Mouse (Mus musculus) C2C12 (cell line): ENCODE results near the gene Lcor. TPM values are rescaled to one million over a fixed set of nuclear protein-coding genes. Genes with fewer than 3 reads are reported as not detected.

Experiments
- H3K27me3 ChIP-seq: one replicate; pipeline ENCODE4 v1.6.1; 2011; ENCODE audit not compliant: control insufficient read depth, insufficient read depth, insufficient read length
- H3K36me3 ChIP-seq: one replicate; pipeline ENCODE4 v1.6.1; 2011; ENCODE audit not compliant: control insufficient read depth, insufficient read depth
- H3K4me3 ChIP-seq: one replicate; pipeline ENCODE4 v1.5.1; 2011; ENCODE audit warnings: mild to moderate bottlenecking, control low read depth; ENCODE audit not compliant: poor library complexity, insufficient read depth, severe bottlenecking
- H3K79me2 ChIP-seq: one replicate; pipeline ENCODE4 v1.6.1; 2011; ENCODE audit not compliant: control insufficient read depth, insufficient read depth
- H3K79me3 ChIP-seq: one replicate; pipeline ENCODE4 v1.6.1; 2011; ENCODE audit warnings: low read depth, control low read depth
- H3ac ChIP-seq: one replicate; pipeline ENCODE3; 2011; ENCODE audit warnings: low read depth; ENCODE audit not compliant: control insufficient read depth, insufficient read length
- CEBPB ChIP-seq: IDR thresholded peaks from one replicate; pipeline ENCODE4 v1.6.1; 2011; ENCODE audit warnings: low read depth, mild to moderate bottlenecking, control low read depth, moderate library complexity
- CTCF ChIP-seq: IDR thresholded peaks from one replicate; pipeline ENCODE4 v1.5.1; 2011; ENCODE audit not compliant: control insufficient read depth, insufficient read depth, insufficient read length
- FOSL1 ChIP-seq: IDR thresholded peaks from one replicate; pipeline ENCODE4 v1.8.0; 2011; ENCODE audit warnings: mild to moderate bottlenecking, low read length; ENCODE audit not compliant: poor library complexity, insufficient read depth, severe bottlenecking
- MAX ChIP-seq: IDR thresholded peaks from one replicate; pipeline ENCODE4 v1.6.1; 2011; ENCODE audit warnings: mild to moderate bottlenecking, control low read depth
- MYOD1 ChIP-seq: IDR thresholded peaks from one replicate; pipeline ENCODE4 v1.6.1; 2011; ENCODE audit warnings: low read depth; ENCODE audit not compliant: control insufficient read depth, insufficient read length
- MYOG ChIP-seq: IDR thresholded peaks from one replicate; pipeline ENCODE4 v1.6.1; 2011; ENCODE audit not compliant: control insufficient read depth, insufficient read length; ENCODE audit errors: extremely low read depth
- USF1 ChIP-seq: IDR thresholded peaks from one replicate; pipeline ENCODE4 v1.6.1; 2011; ENCODE audit warnings: low read depth, mild to moderate bottlenecking, control low read depth, moderate library complexity
- polyA plus RNA-seq: library from polyadenylated mRNA; unstranded; fragments of >200 nt; fragmentation: generic; extraction: Trizol; gene quantifications from one replicate; pipeline ENCODE4 v1.2.1, GENCODE M21; 2012; ENCODE audit warnings: missing spikeins

Gene Lcor
- polyA plus RNA-seq, 1 experiment: 1.2 TPM

- H3K4me3 ChIP-seq: no peak overlapping the region
- peaks cover 2% of the 10 kb centered on the region for H3K36me3 ChIP-seq
- no peak overlapping the region for H3ac ChIP-seq
- TF ChIP-seq MYOG (no peak), USF1 (no peak), MYOD1 (peak; percentile 49), MAX (no peak), CEBPB (no peak), FOSL1 (peak; percentile 81), CTCF (no peak)
- H3K27me3 ChIP-seq: no peaks in the 10 kb centered on the region
- peaks cover 92% of the 10 kb centered on the region for H3K79me2 ChIP-seq
- peaks cover 79% of the 10 kb centered on the region for H3K79me3 ChIP-seq
Measured at GRCm38 (mm10) chr19:41495382-41496032, 13.1 kb downstream of the Lcor start.

- Histone ChIP-seq H3K27me3 (no peaks in the 10 kb centered on the region), H3K36me3 (peaks cover 6% of the 10 kb centered on the region), H3K4me3 (no peak overlapping the region), H3K79me2 (peaks cover 92% of the 10 kb centered on the region), H3K79me3 (peaks cover 79% of the 10 kb centered on the region), H3ac (no peak overlapping the region)
- no peak for TF ChIP-seq MYOD1
- no peak for TF ChIP-seq CTCF
Measured at GRCm38 (mm10) chr19:41496058-41496457, 13.6 kb downstream of the Lcor start.

DNA sequence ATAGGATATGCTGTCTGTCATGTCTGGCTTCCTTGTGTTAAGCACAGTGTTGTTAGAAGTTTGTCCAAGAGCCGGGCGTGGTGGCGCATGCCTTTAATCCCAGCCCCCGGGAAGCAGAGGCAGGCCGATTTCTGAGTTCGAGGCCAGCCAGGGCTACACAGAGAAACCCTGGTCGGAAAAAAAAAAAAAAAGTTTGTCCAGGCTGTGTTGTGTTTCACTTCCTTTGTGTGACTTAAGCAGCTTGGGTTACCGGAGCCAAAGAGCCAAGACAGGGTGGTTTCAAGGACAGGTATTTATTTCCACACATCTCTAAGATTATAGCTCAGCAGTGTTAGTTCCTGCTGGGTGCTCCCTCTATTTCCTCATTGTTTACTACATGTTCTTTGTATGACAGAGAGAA is 25.4 kb downstream of the Lcor start:
- Histone ChIP-seq H3K36me3 (no peaks in the 10 kb centered on the region), H3K27me3 (no peaks in the 10 kb centered on the region), H3K4me3 (no peak overlapping the region), H3K79me3 (peaks cover 79% of the 10 kb centered on the region), H3K79me2 (peaks cover 98% of the 10 kb centered on the region), H3ac (no peak overlapping the region)
- no peak for TF ChIP-seq CEBPB
- TF ChIP-seq FOSL1: no peak
- no peak for TF ChIP-seq MYOD1
- TF ChIP-seq MAX: no peak
- TF ChIP-seq MYOG: no peak
- TF ChIP-seq CTCF: no peak
- TF ChIP-seq USF1: no peak

- H3K36me3 ChIP-seq: no peaks in the 10 kb centered on the region
- peaks cover 100% of the 10 kb centered on the region for H3K79me2 ChIP-seq
- no peak overlapping the region for H3ac ChIP-seq
- no peak for TF ChIP-seq MYOG
- TF ChIP-seq CEBPB: no peak
- TF ChIP-seq MYOD1: no peak
- no peak for TF ChIP-seq MAX
- no peak for TF ChIP-seq FOSL1
- no peak for TF ChIP-seq CTCF
- no peak for TF ChIP-seq USF1
- H3K4me3 ChIP-seq: no peak overlapping the region
- H3K27me3 ChIP-seq: no peaks in the 10 kb centered on the region
- peaks cover 88% of the 10 kb centered on the region for H3K79me3 ChIP-seq
Measured at GRCm38 (mm10) chr19:41514836-41515235, 32.4 kb downstream of the Lcor start.

DNA sequence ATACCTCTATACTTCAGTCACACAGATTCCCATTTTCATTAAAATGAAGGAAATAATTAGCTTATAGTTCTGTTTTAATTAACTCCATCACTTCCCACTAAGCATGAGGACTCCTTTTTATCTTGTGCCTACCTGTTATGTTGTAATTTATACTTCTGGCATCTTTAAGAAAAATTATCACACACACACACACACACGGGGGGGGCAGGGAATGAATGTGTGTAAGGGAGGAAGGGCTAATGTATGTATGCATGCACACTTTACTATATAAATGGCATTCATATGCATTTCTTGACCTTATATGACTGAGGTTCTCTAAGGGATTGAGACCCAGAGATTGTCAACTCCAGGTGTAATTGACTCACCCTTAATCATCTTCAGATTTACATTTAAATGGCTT is 33.1 kb downstream of the Lcor start:
- no peaks in the 10 kb centered on the region for H3K27me3 ChIP-seq
- H3K79me3 ChIP-seq: peaks cover 89% of the 10 kb centered on the region
- no peak overlapping the region for H3K4me3 ChIP-seq
- peaks cover 100% of the 10 kb centered on the region for H3K79me2 ChIP-seq
- no peaks in the 10 kb centered on the region for H3K36me3 ChIP-seq
- H3ac ChIP-seq: no peak overlapping the region
- TF ChIP-seq FOSL1: no peak
- no peak for TF ChIP-seq MAX
- TF ChIP-seq USF1: no peak
- no peak for TF ChIP-seq MYOG
- TF ChIP-seq CEBPB: no peak
- TF ChIP-seq MYOD1: no peak
- no peak for TF ChIP-seq CTCF

GRCm38 (mm10) chr19:41517006-41517405 is 34.6 kb downstream of the Lcor start:
- TF ChIP-seq CEBPB: no peak
- TF ChIP-seq MYOD1: no peak
- TF ChIP-seq CTCF: no peak
- no peak for TF ChIP-seq MAX
- TF ChIP-seq FOSL1: no peak
- no peak for TF ChIP-seq MYOG
- TF ChIP-seq USF1: no peak
- H3ac ChIP-seq: no peak overlapping the region
- no peaks in the 10 kb centered on the region for H3K36me3 ChIP-seq
- H3K4me3 ChIP-seq: no peak overlapping the region
- H3K79me3 ChIP-seq: peaks cover 93% of the 10 kb centered on the region
- no peaks in the 10 kb centered on the region for H3K27me3 ChIP-seq
- peaks cover 100% of the 10 kb centered on the region for H3K79me2 ChIP-seq
